Mouse (Mus musculus) hindbrain, embryonic 13.5 days (tissue): ENCODE results near the gene Dok7. TPM values are rescaled to one million over a fixed set of nuclear protein-coding genes. Genes with fewer than 3 reads are reported as not detected.

Experiments
- ATAC-seq: fragments of 200-750 bp; cut with Nextera tagmentation; 2 replicates; pipeline ENCODE4 v1.8.0; 2017; ENCODE audit warnings: moderate TSS enrichment; ENCODE audit not compliant: low FRiP score
- H3K27ac ChIP-seq: fragments of 300-500 bp; sonication (generic); 2 replicates; pipeline ENCODE4 v1.5.1; 2015; ENCODE audit warnings: inconsistent platforms, mild to moderate bottlenecking, moderate library complexity
- H3K27me3 ChIP-seq: fragments of 300-500 bp; sonication (generic); 2 replicates; pipeline ENCODE4 v1.6.1; 2015; ENCODE audit warnings: mild to moderate bottlenecking, inconsistent platforms
- H3K36me3 ChIP-seq: fragments of 300-500 bp; sonication (generic); 2 replicates; pipeline ENCODE4 v1.6.1; 2015; ENCODE audit warnings: mild to moderate bottlenecking, inconsistent platforms
- H3K4me1 ChIP-seq: fragments of 300-500 bp; sonication (generic); replicated peaks from 2 replicates; pipeline ENCODE4 v1.6.1; 2015; ENCODE audit warnings: inconsistent platforms
- H3K4me2 ChIP-seq: fragments of 300-500 bp; sonication (generic); 2 replicates; pipeline ENCODE4 v1.6.1; 2015; ENCODE audit warnings: inconsistent platforms, mild to moderate bottlenecking, moderate library complexity
- H3K4me3 ChIP-seq: fragments of 300-500 bp; sonication (generic); 2 replicates; pipeline ENCODE4 v1.5.1; 2015; ENCODE audit warnings: mild to moderate bottlenecking, inconsistent platforms
- H3K9ac ChIP-seq: fragments of 300-500 bp; sonication (generic); 2 replicates; pipeline ENCODE4 v1.6.1; 2015; ENCODE audit warnings: mild to moderate bottlenecking, inconsistent platforms
- H3K9me3 ChIP-seq: fragments of 300-500 bp; sonication (generic); 2 replicates; pipeline ENCODE4 v1.6.1; 2016; ENCODE audit warnings: inconsistent platforms
- WGBS: fragments of 180-500 bp; shearing (Covaris S2); methylation state at CpG from one replicate; pipeline ENCODE4 v1.1.7; 2015; 5-methylcytosine and 5-hydroxymethylcytosine counted together
- polyA plus RNA-seq: library from polyadenylated mRNA; unstranded; fragments of >200 nt; fragmentation: Nextera tagmentation; extraction: Ambion mirVana; gene quantifications from 2 replicates; pipeline ENCODE4 v1.2.1, GENCODE M21; 2015

Dok7 gene
- polyA plus RNA-seq, 1 experiment from 2014 or later = 4.9 TPM

GRCm38 (mm10) chr5:35033619-35034018 lies 22.9 kb upstream of the Dok7 start:
- no peaks in the 10 kb centered on the region for H3K27me3 ChIP-seq
- WGBS = 72% methylated on average over 1 of the region's 1 CpGs
- H3K4me1 ChIP-seq = peaks cover 6% of the 10 kb centered on the region; the same call in 1 of the 2 replicates
- peaks cover 64% of the 10 kb centered on the region for H3K36me3 ChIP-seq
- no peak for ATAC-seq
- H3K9ac ChIP-seq = no peak overlapping the region
- no peak overlapping the region for H3K27ac ChIP-seq
- no peak overlapping the region for H3K4me2 ChIP-seq
- H3K9me3 ChIP-seq = no peaks in the 10 kb centered on the region
- no peak overlapping the region for H3K4me3 ChIP-seq

- no peak overlapping the region for H3K9ac ChIP-seq
- no peak overlapping the region for H3K4me2 ChIP-seq
- H3K27me3 ChIP-seq = no peaks in the 10 kb centered on the region
- no peaks in the 10 kb centered on the region for H3K9me3 ChIP-seq
- peak overlapping the region; percentile 35; the same call in 1 of the 2 replicates for H3K27ac ChIP-seq
- WGBS = 91% methylated on average over 5 of the region's 5 CpGs
- no peak overlapping the region for H3K4me3 ChIP-seq
- no peak for ATAC-seq
- peaks cover 49% of the 10 kb centered on the region for H3K36me3 ChIP-seq
- H3K4me1 ChIP-seq = peaks cover 6% of the 10 kb centered on the region; the same call in 1 of the 2 replicates
These were observed 21.4 kb upstream of the Dok7 start for GRCm38 (mm10) chr5:35035141-35035540.

- Histone ChIP-seq H3K4me3 (no peak overlapping the region), H3K9me3 (no peaks in the 10 kb centered on the region), H3K9ac (no peak overlapping the region; the same call in 1 of the 2 replicates), H3K27me3 (no peaks in the 10 kb centered on the region), H3K4me2 (no peak overlapping the region), H3K27ac (no peak overlapping the region), H3K36me3 (peaks cover 44% of the 10 kb centered on the region), H3K4me1 (peaks cover 6% of the 10 kb centered on the region; the same call in 1 of the 2 replicates)
- WGBS = 80% methylated on average over 4 of the region's 4 CpGs
- ATAC-seq = no peak
These were observed 20.8 kb upstream of the Dok7 start for GRCm38 (mm10) chr5:35035795-35036194.

GRCm38 (mm10) chr5:35037438-35037837 lies 19.1 kb upstream of the Dok7 start:
- Histone ChIP-seq H3K4me2 (no peak overlapping the region), H3K4me1 (peaks cover 6% of the 10 kb centered on the region; the same call in 1 of the 2 replicates), H3K4me3 (no peak overlapping the region), H3K9me3 (no peaks in the 10 kb centered on the region), H3K9ac (no peak overlapping the region), H3K36me3 (peaks cover 28% of the 10 kb centered on the region), H3K27me3 (no peaks in the 10 kb centered on the region), H3K27ac (no peak overlapping the region)
- no peak for ATAC-seq

- Histone ChIP-seq H3K9me3 (no peaks in the 10 kb centered on the region), H3K4me1 (no peaks in the 10 kb centered on the region), H3K9ac (no peak within 1 kb of the TSS), H3K36me3 (no peaks in the 10 kb centered on the region), H3K27me3 (no peaks in the 10 kb centered on the region), H3K27ac (no peak within 1 kb of the TSS), H3K4me3 (no peak within 1 kb of the TSS), H3K4me2 (no peak within 1 kb of the TSS)
- WGBS = 70% methylated on average over 6 of the region's 6 CpGs
- ATAC-seq = no peak
These were observed 15.2 kb upstream of the Dok7 start, which contains the start of gene Hgfac for GRCm38 (mm10) chr5:35041268-35041829. Gene Hgfac (plus strand): TSS chr5:35041509.

- H3K36me3 ChIP-seq = no peaks in the 10 kb centered on the region
- H3K4me3 ChIP-seq = no peak overlapping the region
- ATAC-seq = peak; percentile 39
- WGBS = 74% methylated on average over 10 of the region's 10 CpGs
- no peaks in the 10 kb centered on the region for H3K4me1 ChIP-seq
- H3K27me3 ChIP-seq = no peaks in the 10 kb centered on the region
- no peaks in the 10 kb centered on the region for H3K9me3 ChIP-seq
- no peak overlapping the region for H3K4me2 ChIP-seq
- no peak overlapping the region for H3K27ac ChIP-seq
- H3K9ac ChIP-seq = no peak overlapping the region
These were observed 14.0 kb upstream of the Dok7 start for GRCm38 (mm10) chr5:35042431-35043109.

- H3K9me3 ChIP-seq = no peaks in the 10 kb centered on the region
- no peaks in the 10 kb centered on the region for H3K36me3 ChIP-seq
- H3K4me3 ChIP-seq = no peak overlapping the region
- no peaks in the 10 kb centered on the region for H3K4me1 ChIP-seq
- no peak overlapping the region for H3K27ac ChIP-seq
- H3K4me2 ChIP-seq = no peak overlapping the region
- H3K27me3 ChIP-seq = no peaks in the 10 kb centered on the region
- ATAC-seq = peak; percentile 84
- no peak overlapping the region for H3K9ac ChIP-seq
- WGBS = 50% methylated on average over 1 of the region's 1 CpGs
These were observed 13.5 kb upstream of the Dok7 start for GRCm38 (mm10) chr5:35043110-35043451.

- Histone ChIP-seq H3K27ac (no peak overlapping the region), H3K9me3 (no peaks in the 10 kb centered on the region), H3K9ac (no peak overlapping the region), H3K4me3 (no peak overlapping the region), H3K27me3 (peaks cover 3% of the 10 kb centered on the region; the same call in 1 of the 2 replicates), H3K36me3 (no peaks in the 10 kb centered on the region), H3K4me1 (no peaks in the 10 kb centered on the region), H3K4me2 (no peak overlapping the region)
- ATAC-seq = no peak
- 78% methylated on average over 5 of the region's 5 CpGs for WGBS
These were observed 6.0 kb upstream of the Dok7 start for GRCm38 (mm10) chr5:35050541-35050940.

GRCm38 (mm10) chr5:35054628-35055027 lies 1.9 kb upstream of the Dok7 start:
- ATAC-seq = no peak
- H3K4me3 ChIP-seq = no peak overlapping the region
- H3K27ac ChIP-seq = no peak overlapping the region
- H3K4me2 ChIP-seq = no peak overlapping the region
- peaks cover 23% of the 10 kb centered on the region for H3K27me3 ChIP-seq
- no peaks in the 10 kb centered on the region for H3K9me3 ChIP-seq
- H3K4me1 ChIP-seq = peaks cover 24% of the 10 kb centered on the region
- no peak overlapping the region for H3K9ac ChIP-seq
- H3K36me3 ChIP-seq = no peaks in the 10 kb centered on the region
- 92% methylated on average over 3 of the region's 3 CpGs for WGBS

- H3K9ac ChIP-seq = no peak overlapping the region
- no peaks in the 10 kb centered on the region for H3K36me3 ChIP-seq
- no peaks in the 10 kb centered on the region for H3K9me3 ChIP-seq
- ATAC-seq = no peak
- peaks cover 24% of the 10 kb centered on the region for H3K4me1 ChIP-seq
- peaks cover 26% of the 10 kb centered on the region for H3K27me3 ChIP-seq
- no peak overlapping the region for H3K4me3 ChIP-seq
- H3K27ac ChIP-seq = no peak overlapping the region
- WGBS = 63% methylated on average over 12 of the region's 12 CpGs
- H3K4me2 ChIP-seq = no peak overlapping the region
These were observed 1.5 kb upstream of the Dok7 start for GRCm38 (mm10) chr5:35055076-35055475.

GRCm38 (mm10) chr5:35057582-35057981 lies 1.0 kb downstream of the Dok7 start:
- 23% methylated on average over 4 of the region's 4 CpGs for WGBS
- Histone ChIP-seq H3K4me3 (peak overlapping the region; percentile 59), H3K27me3 (peaks cover 29% of the 10 kb centered on the region), H3K9ac (peak overlapping the region; percentile 90), H3K36me3 (no peaks in the 10 kb centered on the region), H3K9me3 (no peaks in the 10 kb centered on the region), H3K27ac (no peak overlapping the region), H3K4me1 (peaks cover 24% of the 10 kb centered on the region), H3K4me2 (peak overlapping the region; percentile 94)
- no peak for ATAC-seq

GRCm38 (mm10) chr5:35058216-35058615 lies 1.6 kb downstream of the Dok7 start:
- Histone ChIP-seq H3K4me2 (peak overlapping the region; percentile 94), H3K4me1 (peaks cover 24% of the 10 kb centered on the region), H3K9ac (peak overlapping the region; percentile 90), H3K27me3 (peaks cover 29% of the 10 kb centered on the region), H3K36me3 (no peaks in the 10 kb centered on the region), H3K27ac (no peak overlapping the region), H3K9me3 (no peaks in the 10 kb centered on the region), H3K4me3 (peak overlapping the region; percentile 59)
- no peak for ATAC-seq
- 75% methylated on average over 1 of the region's 1 CpGs for WGBS

- Histone ChIP-seq H3K36me3 (no peaks in the 10 kb centered on the region), H3K4me1 (peaks cover 24% of the 10 kb centered on the region), H3K9me3 (no peaks in the 10 kb centered on the region), H3K27me3 (peaks cover 26% of the 10 kb centered on the region), H3K4me3 (no peak overlapping the region), H3K9ac (no peak overlapping the region), H3K4me2 (no peak overlapping the region), H3K27ac (no peak overlapping the region)
- 78% methylated on average over 3 of the region's 3 CpGs for WGBS
- ATAC-seq = no peak
These were observed 3.5 kb downstream of the Dok7 start for GRCm38 (mm10) chr5:35060098-35060497.
